Mouse (Mus musculus) cerebellum, postnatal 36 days (tissue): ENCODE data around the gene Gpr156.
A peak's percentile ranks its signal among the peaks of the same experiment; 100 is the strongest.
"Not testable (repeated sequence)": the region's sequence is repeated elsewhere in the genome, so short reads cannot be mapped to it uniquely, and the experiment has no call there.

Experiments used
- DNase-seq, 2 experiments: peaks; one replicate each; pipeline ENCODE4 v3.0.0; 2021 to 2022; ENCODE audit warnings: mixed read lengths in 2 of 2

Gene Gpr156

DNA sequence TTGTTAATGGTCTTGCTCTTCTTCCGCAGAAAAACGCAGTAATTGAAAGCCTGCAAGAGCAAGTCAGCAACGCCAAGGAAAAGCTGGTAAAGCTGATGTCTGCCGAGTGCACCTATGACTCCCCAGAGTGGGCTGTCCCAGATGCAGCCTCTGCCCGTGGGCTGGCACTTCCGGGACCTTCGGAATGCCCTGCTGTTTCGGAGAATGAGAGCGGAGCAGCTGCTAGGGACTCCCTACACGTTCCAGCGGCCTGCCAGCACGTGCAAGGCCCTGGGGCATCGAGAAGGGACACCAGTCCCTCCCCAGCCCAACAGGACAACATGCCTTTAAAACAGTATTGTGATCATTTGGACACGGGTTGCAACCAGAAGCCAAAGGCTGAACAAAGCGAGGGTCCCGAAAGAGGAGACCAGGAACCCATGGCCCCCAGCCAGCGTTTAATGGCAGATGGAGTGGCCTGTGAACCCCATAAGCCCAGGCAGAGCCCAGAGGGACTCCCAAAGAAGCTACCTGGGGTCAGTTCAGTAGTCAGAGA is 88.3 kb downstream of the Gpr156 start:
- DNase-seq: no peak

DNA sequence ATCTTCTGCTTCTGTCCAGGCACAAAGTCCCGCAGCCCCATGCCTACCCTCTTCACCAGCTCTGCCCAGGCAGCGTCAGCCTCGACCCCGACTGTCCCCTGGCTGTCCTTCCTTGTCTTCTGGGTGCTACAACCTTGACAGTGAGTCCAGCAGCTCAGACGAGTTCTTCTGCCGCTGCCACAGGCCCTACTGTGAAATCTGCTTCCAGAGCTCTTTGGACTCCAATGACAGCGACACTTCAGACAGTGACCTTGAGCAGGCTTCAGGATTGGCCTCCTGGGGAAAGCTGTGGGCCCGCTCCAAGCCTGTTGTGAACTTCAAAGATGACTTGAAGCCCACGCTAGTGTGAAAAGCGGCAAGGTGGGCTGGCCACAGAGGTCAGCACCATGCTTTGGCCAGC is 89.2 kb downstream of the Gpr156 start:
- DNase-seq: no peak

DNA sequence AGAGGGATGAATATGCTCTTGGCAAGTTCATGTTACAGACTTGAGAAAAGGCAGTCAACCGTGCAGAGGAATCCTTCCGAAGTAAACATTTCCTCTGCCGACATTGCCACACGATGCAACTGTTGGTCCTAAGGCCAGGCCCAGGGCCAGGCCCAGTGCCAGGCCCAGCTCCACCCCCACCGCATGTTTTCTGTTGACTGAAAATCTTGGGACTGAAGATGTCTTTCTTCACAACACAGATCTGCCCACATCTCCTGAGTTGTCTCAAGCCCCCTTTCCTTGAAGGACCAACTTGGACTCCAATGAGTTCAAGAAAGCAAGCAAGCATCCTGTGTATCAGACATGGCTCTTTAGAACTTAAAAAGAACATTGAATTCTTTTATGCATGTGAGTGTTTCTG is 92.1 kb downstream of the Gpr156 start:
- no peak for DNase-seq

DNA sequence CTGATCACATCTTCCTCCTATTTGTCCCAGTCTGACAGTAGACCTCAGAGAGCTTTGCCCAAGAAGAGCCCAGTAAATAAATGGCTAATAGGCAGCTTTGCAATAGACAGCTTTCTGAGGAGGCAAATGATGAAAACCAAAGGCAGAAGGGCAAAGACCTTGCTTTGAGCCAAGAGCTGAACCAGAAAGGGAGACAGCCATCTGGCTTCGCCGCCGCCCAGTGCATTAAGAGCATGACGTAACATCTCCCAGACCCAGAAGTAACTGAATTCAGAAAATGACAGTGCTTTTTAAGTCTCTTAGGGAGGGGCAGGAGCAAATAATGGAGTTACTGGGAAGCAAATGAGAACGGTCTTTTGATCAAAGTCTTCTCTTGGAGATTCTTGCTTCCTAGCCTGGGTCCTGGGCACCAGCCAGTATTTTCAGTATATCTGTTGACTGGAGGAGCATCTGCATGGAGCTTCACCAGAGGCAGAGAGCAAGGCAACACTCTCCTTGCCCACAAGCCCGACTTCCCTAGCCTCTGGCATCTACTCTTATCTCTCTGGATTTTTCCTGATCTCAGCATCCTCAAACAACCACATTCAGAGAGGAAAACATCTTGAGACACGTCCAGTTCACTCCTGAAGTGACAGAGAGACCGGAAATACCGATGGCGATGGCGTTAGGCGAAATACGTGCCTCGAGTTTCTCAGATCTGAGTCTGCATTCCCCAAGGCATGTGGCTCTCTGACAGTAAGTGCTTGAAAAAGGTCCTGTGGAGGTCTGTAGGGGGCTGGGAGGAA is 92.9 kb downstream of the Gpr156 start:
- DNase-seq: peak; percentile 24 to 37

DNA sequence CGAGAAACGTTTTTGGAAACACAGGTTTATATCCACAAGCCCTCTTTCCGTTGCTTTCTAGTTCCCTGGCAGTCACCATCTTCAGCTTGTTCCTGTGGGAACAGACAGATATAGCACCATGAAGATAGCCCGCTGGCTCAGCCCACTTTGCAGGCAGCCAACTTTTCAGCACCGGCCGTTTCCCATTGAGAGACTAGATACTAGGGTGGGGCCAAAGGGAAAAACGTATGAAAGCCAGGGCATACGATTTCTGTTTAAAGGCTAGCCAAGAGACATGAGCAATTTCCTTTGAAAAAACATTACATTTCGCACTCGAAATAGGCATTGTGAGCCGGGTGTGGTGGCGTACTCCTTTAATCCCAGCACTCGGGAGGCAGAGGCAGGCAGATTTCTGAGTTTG is 95.2 kb downstream of the Gpr156 start:
- no peak for DNase-seq

DNA sequence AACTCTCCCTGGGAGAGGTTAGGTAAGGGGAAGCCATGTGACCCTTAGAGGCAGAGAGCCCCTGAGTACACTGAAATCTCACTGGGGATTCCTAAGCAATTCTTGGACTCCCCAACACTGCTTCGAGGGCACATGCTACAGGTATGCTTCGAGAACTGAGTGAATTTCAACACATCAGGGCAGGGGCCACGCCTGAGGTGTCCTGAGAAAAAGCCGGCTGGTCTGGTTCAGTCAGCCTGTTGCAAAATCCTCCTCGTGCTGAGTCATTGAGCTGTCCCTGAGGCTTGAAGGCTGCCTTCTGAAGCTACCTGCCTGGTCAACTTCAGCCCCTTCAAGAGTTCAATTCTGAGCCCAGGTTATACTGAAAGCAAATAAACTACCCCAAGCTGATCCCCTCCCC is 96.1 kb downstream of the Gpr156 start:
- no peak for DNase-seq

DNA sequence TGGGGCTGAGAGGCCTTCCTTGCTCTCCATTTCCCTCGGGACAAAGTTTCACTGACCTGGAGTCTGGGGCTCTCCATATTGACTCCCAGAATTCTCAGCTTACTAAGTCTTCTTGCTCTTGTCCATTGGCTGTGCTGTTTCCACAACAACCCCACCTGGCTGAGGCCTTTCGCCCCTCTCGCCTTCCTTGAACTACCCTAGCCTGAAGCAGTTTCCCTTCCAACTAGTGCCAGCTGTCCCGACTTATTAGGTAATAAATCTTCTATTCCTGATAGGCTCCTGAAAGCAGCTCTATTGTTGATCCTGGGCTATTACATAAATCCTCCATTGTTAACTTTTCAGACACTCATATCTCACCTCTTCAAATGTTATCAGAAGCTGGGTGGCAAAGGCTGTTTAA is 96.6 kb downstream of the Gpr156 start:
- no peak for DNase-seq

DNA sequence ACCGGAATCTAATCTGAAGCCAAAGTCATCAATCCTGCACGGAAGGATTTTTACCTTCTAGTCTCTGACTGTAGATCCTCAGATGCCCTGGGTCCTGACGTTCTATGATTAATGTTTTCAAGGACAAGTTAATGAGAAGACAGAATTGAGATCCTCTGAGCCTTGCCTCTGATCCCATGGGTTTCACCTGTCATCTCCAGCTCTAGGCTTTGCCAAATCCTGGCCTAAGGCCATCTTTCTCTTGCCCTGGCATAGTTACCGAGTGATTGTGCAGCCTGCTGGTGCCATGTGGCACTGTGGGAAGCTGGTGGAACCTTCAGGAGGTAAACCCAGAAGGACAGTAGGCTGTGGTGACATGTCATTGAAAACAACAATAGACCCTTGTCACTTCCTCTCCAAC is 98.7 kb downstream of the Gpr156 start:
- peak; percentile 26 to 42 for DNase-seq

DNA sequence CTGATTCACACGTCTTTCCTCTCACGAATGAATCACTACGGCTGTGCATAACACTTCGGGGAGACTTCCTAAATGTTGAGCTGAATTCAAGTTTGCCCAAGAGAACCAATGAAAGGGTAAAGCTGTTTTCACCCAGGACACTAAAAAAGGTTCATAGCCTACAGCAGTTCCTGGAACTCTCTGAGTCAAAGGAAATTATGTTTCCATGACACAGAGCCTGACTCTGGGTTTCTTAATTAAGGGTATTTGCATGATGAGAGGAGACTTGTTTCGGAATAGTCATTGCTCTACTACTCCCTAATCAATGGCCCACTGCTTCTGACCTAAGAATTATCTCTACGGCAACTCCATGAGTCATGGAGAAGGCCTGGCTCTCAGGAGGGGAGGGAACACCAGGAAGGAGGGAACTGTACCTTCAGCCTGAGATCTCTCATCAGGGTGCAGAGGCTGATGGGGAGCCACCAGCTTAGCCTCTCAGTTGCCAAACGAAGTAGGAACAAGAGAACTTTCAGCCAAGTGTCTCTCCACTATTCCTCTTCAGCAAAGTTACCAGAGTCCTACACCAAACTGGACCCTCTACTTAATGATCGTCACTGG is 100.7 kb downstream of the Gpr156 start:
- no peak for DNase-seq

DNA sequence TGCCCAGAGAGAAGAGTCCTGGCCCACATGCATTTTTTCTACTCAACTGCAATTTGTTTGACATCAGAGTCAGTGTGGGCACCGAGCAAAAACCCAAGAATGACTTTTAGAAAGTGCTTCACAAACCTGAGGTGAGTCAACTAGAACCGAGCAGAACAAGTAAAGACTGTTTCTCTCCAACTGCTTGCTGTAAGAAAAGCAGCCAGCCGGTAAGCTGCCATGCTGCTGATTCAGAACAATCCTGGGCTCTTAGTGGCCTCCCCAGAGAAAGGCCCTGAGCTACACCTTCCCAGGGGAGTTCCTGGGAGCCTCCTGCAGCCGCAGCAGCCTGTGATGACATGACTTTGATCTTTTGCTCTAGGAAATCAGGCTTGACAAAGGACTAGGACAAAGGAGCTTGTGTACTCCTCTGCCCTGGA is 101.7 kb downstream of the Gpr156 start:
- DNase-seq: no peak

DNA sequence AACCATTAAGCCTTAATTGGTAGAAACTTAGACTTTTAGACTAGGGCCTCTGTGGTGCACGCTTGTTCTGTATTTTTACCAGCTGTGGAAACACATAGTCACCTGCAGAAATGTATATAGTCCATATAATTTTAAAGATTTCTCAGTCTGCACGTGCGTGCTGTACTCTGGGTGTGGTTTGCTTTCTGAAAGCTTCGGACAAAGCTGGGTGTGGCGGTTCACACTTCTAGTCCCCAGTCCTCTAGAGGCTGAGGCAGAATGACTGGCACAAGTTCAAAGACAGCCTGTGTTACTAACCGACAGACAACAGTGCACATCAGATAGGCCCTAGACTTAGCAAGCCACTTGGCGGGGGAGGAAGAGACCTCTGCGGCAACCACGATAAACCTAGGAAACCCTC is 116.3 kb downstream of the Gpr156 start:
- DNase-seq: no peak

DNA sequence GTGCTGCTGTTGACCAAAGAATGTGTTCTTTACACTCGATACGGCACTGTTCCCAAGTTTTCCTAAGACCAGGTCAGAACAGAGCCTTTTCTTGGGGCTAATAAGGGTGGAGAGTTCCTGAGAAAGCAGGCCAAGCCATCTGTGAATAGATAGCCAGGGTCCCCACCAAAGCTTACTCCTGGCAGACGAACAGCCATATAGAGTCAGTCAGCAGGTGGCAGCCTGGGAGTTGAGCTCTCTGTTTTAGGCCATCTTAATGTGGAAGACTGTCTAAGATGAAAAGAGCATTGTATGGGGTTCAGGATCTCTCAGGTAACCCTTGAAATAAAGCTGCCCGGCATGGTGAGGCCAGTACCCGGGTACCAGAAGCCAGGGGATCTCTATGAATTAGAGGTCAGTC is 116.8 kb downstream of the Gpr156 start:
- DNase-seq: no peak

DNA sequence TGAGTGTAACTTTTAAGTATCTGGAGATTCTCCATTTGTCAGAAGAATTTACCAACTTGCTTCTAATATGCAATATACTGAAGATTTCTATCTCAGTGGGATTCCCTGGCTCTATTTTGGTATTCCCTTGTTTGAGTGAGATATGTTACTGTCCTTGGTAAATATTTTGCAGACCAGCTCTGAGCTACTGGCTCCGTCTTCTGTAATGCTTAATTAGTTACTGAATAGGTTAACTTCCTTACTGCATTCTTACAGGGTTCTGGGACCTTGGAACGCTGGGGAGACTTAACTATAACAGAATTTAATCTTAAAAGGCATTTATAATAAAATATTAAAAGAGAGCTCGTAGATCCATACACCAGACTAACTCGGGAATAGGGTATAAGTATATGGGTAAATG is 121.8 kb downstream of the Gpr156 start:
- not testable (repeated sequence) for DNase-seq

DNA sequence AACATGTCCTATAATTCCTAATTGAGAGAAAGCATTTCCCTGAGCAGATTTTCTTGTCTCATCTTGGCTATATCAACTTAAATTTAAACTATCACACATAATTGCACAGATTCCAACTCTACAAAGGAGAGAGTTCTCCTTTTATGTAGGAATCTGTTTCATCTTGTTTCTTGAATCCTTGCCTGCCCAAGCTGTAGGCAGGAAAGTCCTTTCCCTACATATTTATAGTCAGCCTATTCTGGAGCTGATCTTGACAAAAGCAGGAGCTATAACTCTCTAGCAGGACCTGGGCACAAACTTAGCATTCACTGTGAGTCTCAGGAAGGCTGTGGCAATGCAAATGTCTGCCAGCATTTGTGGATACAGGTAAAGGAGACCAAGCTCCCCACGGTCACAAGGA is 125.9 kb downstream of the Gpr156 start:
- DNase-seq: no peak

DNA sequence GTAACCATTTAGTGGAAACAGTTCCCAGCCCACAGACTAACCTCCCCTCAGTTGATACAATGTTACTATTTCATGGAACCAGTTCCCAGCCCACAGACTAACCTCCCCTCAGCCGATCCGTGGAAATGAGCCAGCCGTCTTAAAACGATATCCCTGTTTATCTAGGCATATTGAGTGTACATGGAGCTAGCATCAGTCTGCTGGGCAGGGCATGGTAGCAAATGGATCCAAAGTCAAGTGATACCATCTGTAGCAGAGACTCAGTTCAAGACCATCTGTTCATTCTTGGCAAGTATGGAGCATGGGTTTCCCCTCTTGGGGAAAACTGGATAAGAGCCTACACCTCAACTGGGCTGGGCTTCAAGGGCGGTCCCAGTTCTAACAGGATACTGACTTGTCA is 128.3 kb downstream of the Gpr156 start:
- peak; percentile 52 to 64 for DNase-seq

DNA sequence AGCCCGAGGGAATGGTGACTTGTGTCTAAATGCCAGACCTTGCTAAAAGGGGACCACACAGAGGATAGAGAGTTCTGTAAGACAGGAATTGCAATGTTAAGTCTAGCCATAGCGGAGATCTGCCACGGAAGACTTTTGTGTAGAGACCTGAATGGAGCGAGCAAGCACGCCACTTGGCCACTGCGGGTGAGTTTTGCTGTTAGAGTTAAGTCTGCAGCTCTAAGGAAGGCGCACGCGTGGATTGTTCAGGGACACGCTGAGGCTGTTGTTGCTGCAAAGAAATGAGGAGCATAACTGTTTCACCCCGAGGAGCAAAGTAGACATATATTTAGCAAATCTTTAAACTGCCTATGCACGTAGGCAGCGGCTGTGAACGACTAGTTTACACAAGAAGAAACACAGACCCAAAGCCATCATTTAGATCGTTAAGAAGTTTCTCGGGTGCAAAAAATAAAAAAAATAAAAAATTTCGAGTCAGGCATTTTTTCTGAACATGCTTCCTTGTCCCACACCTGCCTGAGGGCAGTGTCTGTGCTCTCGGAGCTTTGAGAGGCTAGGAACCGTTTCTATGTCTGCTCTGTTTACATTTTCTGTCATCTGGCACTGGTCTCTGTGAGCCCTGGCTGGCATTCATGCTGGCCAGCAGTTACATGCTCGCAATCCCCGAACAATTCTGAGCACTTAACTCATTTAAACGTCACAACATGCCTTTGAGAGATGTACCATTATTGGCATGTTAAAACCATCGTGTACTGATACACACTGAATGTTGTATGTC is 131.7 kb downstream of the Gpr156 start:
- no peak for DNase-seq
